13 mouse cellular contexts compared by ENCODE assay signal in the genomic region with DNA sequence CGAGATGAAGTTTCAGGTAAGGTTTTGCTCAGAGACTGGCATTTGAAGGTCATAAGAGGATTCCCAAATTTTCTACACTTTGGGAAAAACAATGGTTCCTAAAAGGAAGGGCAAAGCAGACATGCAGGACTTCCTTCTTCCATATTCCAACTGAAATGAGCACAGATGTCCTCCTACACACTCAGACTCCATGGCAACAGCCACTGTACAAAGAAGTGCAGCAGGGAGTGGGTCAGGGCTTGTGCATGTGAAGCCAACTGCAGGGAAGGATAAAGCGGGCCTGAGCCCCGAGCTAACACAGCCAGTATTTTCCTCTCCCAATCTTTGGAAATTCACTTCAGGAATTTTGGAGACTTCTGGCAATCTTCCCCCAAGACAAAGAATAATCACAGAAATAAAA.
DNase-seq lines count a peak whose midpoint lies in the region; ATAC-seq and TF ChIP-seq lines count a peak whose summit lies in the region.
"Had no signal": no experiment of that assay in that cellular context is flagged by ENCODE, and none has a peak within 500 bp of the region (broad histone marks: within the 10 kb centered on the region; RNA-seq: fewer than 3 reads in every experiment).

No protein-coding gene starts in this region.

- TF ChIP-seq CTCF in left cerebral cortex, adult 2 months (IDR thresholded peaks at IDR 0.05) = no peak
- TF ChIP-seq CTCF in olfactory bulb, adult 2 months (IDR thresholded peaks at IDR 0.05; ENCODE audit: insufficient read depth, low read depth, low read length) = no peak

- peak overlapping the region; percentile 77 for H3K27ac ChIP-seq in left cerebral cortex, adult 2 months
- peak overlapping the region; percentile 24; the same call in 1 of the 2 replicates for H3K27ac ChIP-seq in olfactory bulb, adult 2 months (ENCODE audit: insufficient read depth, low read depth, low read length)
- H3K27ac ChIP-seq in neural tube, embryonic 15.5 days (replicated peaks) = no peak overlapping the region
- H3K27ac ChIP-seq: embryonic facial prominence, embryonic 15.5 days; liver, embryonic 13.5 days had no signal

- H3K9ac ChIP-seq in neural tube, embryonic 15.5 days (replicated peaks) = no peak overlapping the region
- H3K9ac ChIP-seq: embryonic facial prominence, embryonic 15.5 days; liver, embryonic 13.5 days had no signal

- intact Hi-C loops in left cerebral cortex, adult 2 months (cut with DNase I) = loop anchor here (1.0 to 5.0 kb wide), 3 partner anchors 28 to 101 kb away; a partner anchor contains a TSS

- H3K4me1 ChIP-seq in olfactory bulb, adult 2 months (ENCODE audit: control insufficient read depth, insufficient read depth, low read length) = peaks cover 7% of the 10 kb centered on the region; the same call in 1 of the 2 replicates
- 0 out of 2 replicates have a peak, but pooled peaks cover 5% of the 10 kb centered on the region for H3K4me1 ChIP-seq in neural tube, embryonic 15.5 days
- H3K4me1 ChIP-seq: embryonic facial prominence, embryonic 15.5 days; liver, embryonic 13.5 days had no signal

- 0 out of 2 replicates have a peak, but pooled peaks cover 3% of the 10 kb centered on the region for H3K36me3 ChIP-seq in neural tube, embryonic 15.5 days
- H3K36me3 ChIP-seq: liver, embryonic 13.5 days had no signal

- no peak overlapping the region for H3K4me2 ChIP-seq in neural tube, embryonic 15.5 days
- H3K4me2 ChIP-seq: embryonic facial prominence, embryonic 15.5 days; liver, embryonic 13.5 days had no signal

- ATAC-seq in frontal cortex, adult (ENCODE audit: low TSS enrichment) = peak; percentile 80
- no peak for ATAC-seq in neural tube, embryonic 15.5 days (ENCODE audit: low FRiP score)
- no peak for ATAC-seq in megakaryocyte-erythroid progenitor cell, adult 5-6 weeks (replicated peaks; ENCODE audit: low FRiP score, low TSS enrichment, poor library complexity, severe bottlenecking)

- 60% methylated on average over 3 of the region's 3 CpGs for WGBS in olfactory bulb, adult 2 months
- WGBS in neural tube, embryonic 15.5 days = 70% methylated on average over 3 of the region's 3 CpGs

- no peak for TF ChIP-seq POLR2A in olfactory bulb, adult 2 months (IDR thresholded peaks at IDR 0.05; ENCODE audit: insufficient read depth, low read depth, low read length)

- H3K9me3 ChIP-seq in neural tube, embryonic 15.5 days (replicated peaks) = no peaks in the 10 kb centered on the region
- H3K9me3 ChIP-seq: embryonic facial prominence, embryonic 15.5 days; G1E; liver, embryonic 13.5 days had no signal

- DNase-seq in frontal cortex, postnatal 25 days (ENCODE audit: low spot score in 2 of 2) = no peak
- DNase-seq in left cerebral cortex, adult 2 months (ENCODE audit: extremely low spot score in 1 of 2, low spot score in 2 of 2) = peak; percentile 28 to 49
- no peak for DNase-seq in left cerebral cortex, adult 11 months (ENCODE audit: low spot score)
- peak; percentile 28 to 31 for DNase-seq in frontal cortex, postnatal 14 days (ENCODE audit: low spot score in 2 of 2)
- DNase-seq: kidney, adult 18-20 months; liver, embryonic 13.5 days; lung, postnatal 14 days had no signal

- H3K27me3 ChIP-seq in neural tube, embryonic 15.5 days (replicated peaks) = no peaks in the 10 kb centered on the region
- H3K27me3 ChIP-seq: embryonic facial prominence, embryonic 15.5 days; liver, embryonic 13.5 days had no signal

- H3K4me3 ChIP-seq in left cerebral cortex, adult 2 months = no peak overlapping the region
- H3K4me3 ChIP-seq in olfactory bulb, adult 2 months (ENCODE audit: insufficient read depth, low read depth, low read length) = no peak overlapping the region
- H3K4me3 ChIP-seq in neural tube, embryonic 15.5 days (replicated peaks) = no peak overlapping the region
- H3K4me3 ChIP-seq: embryonic facial prominence, embryonic 15.5 days; liver, embryonic 13.5 days had no signal

Comparison
In these comparisons a context has a peak if more than half of its experiments do, and no peak if none do; other contexts are left out.
1. DNase-seq: peak in left cerebral cortex, adult 2 months (2 of 2) and frontal cortex, postnatal 14 days (2 of 2); none in frontal cortex, postnatal 25 days (0 of 2) and left cerebral cortex, adult 11 months (single experiment).